Mouse (Mus musculus) MEL (cell line): ENCODE data around the gene Otop1. TPM values are rescaled to one million over a fixed set of nuclear protein-coding genes. Genes with fewer than 3 reads are reported as not detected.

Source experiments
- DNase-seq: peaks from one replicate; pipeline ENCODE4 v3.0.0; 2011; ENCODE audit warnings: low read depth, low spot score
- H3K27ac ChIP-seq: 2 replicates; pipeline ENCODE4 v1.5.1; 2012; ENCODE audit warnings: low read depth, mild to moderate bottlenecking, control low read depth, low read length, moderate library complexity; ENCODE audit not compliant: control insufficient read depth
- H3K27me3 ChIP-seq, 2 experiments: fragments of 150-350 bp in 1 of 2; sonication (generic) in 1 of 2; 2 replicates each; pipeline ENCODE4 v1.6.1; 2012; ENCODE audit warnings: low read length in 2 of 2, mild to moderate bottlenecking in 2 of 2, improper control_type of control experiment in 1 of 2, moderate library complexity in 1 of 2; ENCODE audit not compliant: insufficient read depth in 2 of 2, control insufficient read depth in 1 of 2
- H3K36me3 ChIP-seq, 2 experiments: 2 replicates each; pipeline ENCODE4 v1.6.1; 2012 to 2014; ENCODE audit warnings: low read length in 2 of 2, improper control_type of control experiment in 1 of 2, inconsistent platforms in 1 of 2, mild to moderate bottlenecking in 1 of 2; ENCODE audit not compliant: insufficient read depth in 2 of 2, control insufficient read depth in 1 of 2
- H3K4me1 ChIP-seq, 2 experiments: fragments of 150-350 bp in 1 of 2; sonication (generic) in 1 of 2; 2 replicates each; pipeline ENCODE4 v1.6.1; 2012; ENCODE audit warnings: low read length in 2 of 2, improper control_type of control experiment in 1 of 2, mild to moderate bottlenecking in 1 of 2; ENCODE audit not compliant: insufficient read depth in 2 of 2, control insufficient read depth in 1 of 2
- H3K4me3 ChIP-seq, 2 experiments: fragments of 150-350 bp in 1 of 2; sonication (generic) in 1 of 2; 2 replicates each; pipeline ENCODE4 v1.5.1; 2012; ENCODE audit warnings: low read depth in 2 of 2, low read length in 2 of 2, mild to moderate bottlenecking in 2 of 2, moderate library complexity in 2 of 2, control low read depth in 1 of 2, improper control_type of control experiment in 1 of 2; ENCODE audit not compliant: control insufficient read depth in 1 of 2, insufficient read depth in 1 of 2
- H3K79me2 ChIP-seq: 2 replicates; pipeline ENCODE4 v1.6.1; 2012; ENCODE audit warnings: mild to moderate bottlenecking, low read length, moderate library complexity; ENCODE audit not compliant: control insufficient read depth, poor library complexity, insufficient read depth
- H3K9ac ChIP-seq: 2 replicates; pipeline ENCODE4 v1.6.1; 2012; ENCODE audit warnings: low read depth, mild to moderate bottlenecking, control low read depth, low read length, moderate library complexity; ENCODE audit not compliant: control insufficient read depth, poor library complexity, severe bottlenecking
- H3K9me3 ChIP-seq: fragments of 150-350 bp; sonication (generic); replicated peaks from 2 replicates; pipeline ENCODE4 v1.6.1; 2012; ENCODE audit warnings: mild to moderate bottlenecking, low read length, improper control_type of control experiment, moderate library complexity; ENCODE audit not compliant: insufficient read depth
- BHLHE40 ChIP-seq: IDR thresholded peaks from 2 replicates; pipeline ENCODE4 v1.6.1; 2012; ENCODE audit warnings: low read depth, mild to moderate bottlenecking, inconsistent platforms, low read length, improper control_type of control experiment, borderline replicate concordance
- CHD1 ChIP-seq: IDR thresholded peaks from 2 replicates; pipeline ENCODE4 v1.6.1; 2012; ENCODE audit warnings: low read depth, mild to moderate bottlenecking, inconsistent platforms, low read length, improper control_type of control experiment
- CHD2 ChIP-seq: IDR thresholded peaks from 2 replicates; pipeline ENCODE4 v1.6.1; 2011; ENCODE audit warnings: low read length, improper control_type of control experiment
- E2F4 ChIP-seq: IDR thresholded peaks from 2 replicates; pipeline ENCODE4 v1.6.1; 2011; ENCODE audit warnings: low read depth, low read length, improper control_type of control experiment, borderline replicate concordance
- ELF1 ChIP-seq: IDR thresholded peaks from 2 replicates; pipeline ENCODE4 v1.6.1; 2014; ENCODE audit warnings: low read depth, mild to moderate bottlenecking, inconsistent platforms, low read length, improper control_type of control experiment, moderate library complexity
- EP300 ChIP-seq, 2 experiments: IDR thresholded peaks; 2 replicates each; pipeline ENCODE4 v1.6.1; 2011; ENCODE audit warnings: improper control_type of control experiment in 2 of 2, low read length in 2 of 2, low read depth in 1 of 2, mild to moderate bottlenecking in 1 of 2
- ETS1 ChIP-seq: IDR thresholded peaks from 2 replicates; pipeline ENCODE4 v1.6.1; 2012; ENCODE audit warnings: low read depth, mild to moderate bottlenecking, inconsistent platforms, low read length, improper control_type of control experiment, moderate library complexity
- HCFC1 ChIP-seq: IDR thresholded peaks from 2 replicates; pipeline ENCODE4 v1.6.1; 2012; ENCODE audit warnings: low read depth, mild to moderate bottlenecking, inconsistent platforms, low read length, improper control_type of control experiment, moderate library complexity
- JUND ChIP-seq: IDR thresholded peaks from 2 replicates; pipeline ENCODE4 v1.6.1; 2011; ENCODE audit warnings: low read depth, mild to moderate bottlenecking, improper control_type of control experiment, low read length
- MAX ChIP-seq: IDR thresholded peaks from 2 replicates; pipeline ENCODE4 v1.6.1; 2011; ENCODE audit warnings: low read length, improper control_type of control experiment
- MAZ ChIP-seq: IDR thresholded peaks from 2 replicates; pipeline ENCODE4 v1.6.1; 2012; ENCODE audit warnings: low read depth, mild to moderate bottlenecking, inconsistent platforms, low read length, improper control_type of control experiment
- MEF2A ChIP-seq: IDR thresholded peaks from 2 replicates; pipeline ENCODE4 v1.6.1; 2014; ENCODE audit warnings: low read depth, mild to moderate bottlenecking, inconsistent platforms, low read length, improper control_type of control experiment; ENCODE audit not compliant: poor library complexity, insufficient replicate concordance, severe bottlenecking; ENCODE audit errors: extremely low read depth
- MXI1 ChIP-seq: IDR thresholded peaks from 2 replicates; pipeline ENCODE4 v1.6.1; 2011; ENCODE audit warnings: mild to moderate bottlenecking, low read depth, low read length, improper control_type of control experiment
- MYB ChIP-seq: IDR thresholded peaks from 2 replicates; pipeline ENCODE4 v1.6.1; 2011; ENCODE audit warnings: mild to moderate bottlenecking, low read depth, low read length, improper control_type of control experiment
- NELFE ChIP-seq: IDR thresholded peaks from 2 replicates; pipeline ENCODE4 v1.6.1; 2011; ENCODE audit warnings: low read depth, low read length, improper control_type of control experiment
- POLR2AphosphoS2 ChIP-seq: IDR thresholded peaks from 2 replicates; pipeline ENCODE4 v1.6.1; 2011; ENCODE audit warnings: low read length, improper control_type of control experiment
- POLR2AphosphoS5 ChIP-seq: IDR thresholded peaks from 2 replicates; pipeline ENCODE4 v1.6.1; 2012; ENCODE audit warnings: low read depth, borderline replicate concordance, mild to moderate bottlenecking, inconsistent platforms, low read length, moderate library complexity, mixed read lengths
- RAD21 ChIP-seq: IDR thresholded peaks from 2 replicates; pipeline ENCODE4 v1.6.1; 2011; ENCODE audit warnings: mild to moderate bottlenecking, low read depth, low read length, improper control_type of control experiment
- RCOR1 ChIP-seq: IDR thresholded peaks from 2 replicates; pipeline ENCODE4 v1.6.1; 2012; ENCODE audit warnings: low read depth, mild to moderate bottlenecking, inconsistent platforms, low read length, improper control_type of control experiment
- SMC3 ChIP-seq: IDR thresholded peaks from 2 replicates; pipeline ENCODE4 v1.6.1; 2011; ENCODE audit warnings: low read depth, low read length, improper control_type of control experiment
- TBP ChIP-seq: IDR thresholded peaks from 2 replicates; pipeline ENCODE4 v1.8.0; 2011; ENCODE audit warnings: low read depth, low read length, improper control_type of control experiment
- TCF12 ChIP-seq: IDR thresholded peaks from 2 replicates; pipeline ENCODE4 v1.6.1; 2014; ENCODE audit warnings: low read depth, mild to moderate bottlenecking, inconsistent platforms, low read length, improper control_type of control experiment, moderate library complexity
- UBTF ChIP-seq: IDR thresholded peaks from 2 replicates; pipeline ENCODE4 v1.6.1; 2012; ENCODE audit warnings: low read depth, mild to moderate bottlenecking, inconsistent platforms, low read length, improper control_type of control experiment, moderate library complexity, borderline replicate concordance; ENCODE audit not compliant: insufficient read depth
- ZMIZ1 ChIP-seq: IDR thresholded peaks from 2 replicates; pipeline ENCODE4 v1.6.1; 2012; ENCODE audit warnings: low read depth, mild to moderate bottlenecking, inconsistent platforms, low read length, improper control_type of control experiment, moderate library complexity
- polyA plus RNA-seq, 2 experiments: library from polyadenylated mRNA; stranded (reverse) in 1 of 2; unstranded in 1 of 2; fragments of >175 nt in 1 of 2; fragments of >200 nt in 1 of 2; gene quantifications; 2 replicates each; pipeline versions ENCODE4 v1.2.1 to v1.2.4; 2012; ENCODE audit warnings: low replicate concordance in 2 of 2, low read depth in 1 of 2; ENCODE audit not compliant: insufficient read length in 2 of 2, insufficient read depth in 1 of 2, missing spikeins in 1 of 2
- total RNA-seq: library from RNA; depleted of rRNA; stranded (reverse); fragments of 300-350 nt; gene quantifications from 2 replicates; pipeline ENCODE4 v1.2.3, GENCODE M21; 2012

Gene Otop1
- total and polyA plus RNA-seq, 3 experiments, result 0.08 TPM; not detected in 2

- TF ChIP-seq ZMIZ1 (peak; percentile 67), POLR2AphosphoS2 (peak; percentile 92), BHLHE40 (no peak), SMC3 (no peak), MEF2A (no peak), ETS1 (peak; percentile 38; the same call in 1 of the 2 replicates)
These were observed 15.6 kb upstream of the Otop1 start, which contains the start of gene Tmem128 (continued) for GRCm38 (mm10) chr5:38260107-38260682.

DNA sequence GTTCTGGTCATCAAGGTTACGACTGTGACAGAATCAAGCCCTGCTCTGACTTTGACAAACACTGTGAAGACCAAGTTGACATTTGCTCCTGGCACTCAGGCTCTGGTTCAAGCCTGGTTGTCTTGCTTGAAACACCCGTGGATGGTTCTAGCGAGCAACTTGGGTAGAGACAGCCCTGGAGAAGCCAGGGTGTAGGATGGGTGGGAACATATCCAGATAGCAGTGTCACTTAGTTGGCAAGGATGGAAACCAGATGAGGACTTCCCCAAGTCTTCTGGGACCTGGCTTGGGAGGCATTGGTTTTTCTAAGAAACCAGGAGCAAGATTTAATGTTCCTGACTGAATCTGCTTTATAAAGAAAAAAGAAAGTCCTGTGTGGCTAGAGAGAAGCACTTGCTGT is 4.8 kb upstream of the Otop1 start:
- Histone ChIP-seq H3K9me3 (no peaks in the 10 kb centered on the region), H3K36me3 (no peaks in the 10 kb centered on the region; a peak in 2 of 4 replicates), H3K4me3 (no peak overlapping the region), H3K79me2 (no peaks in the 10 kb centered on the region), H3K4me1 (0 out of 4 replicates have a peak, but pooled peaks cover 0 to 2% of the 10 kb centered on the region in 2 experiments), H3K27me3 (no peaks in the 10 kb centered on the region), H3K9ac (no peak overlapping the region), H3K27ac (no peak overlapping the region)
- no peak for TF ChIP-seq ELF1
- no peak for TF ChIP-seq MAX
- no peak for TF ChIP-seq JUND
- no peak for TF ChIP-seq EP300 (IDR thresholded peaks at IDR 0.05; ENCODE audit: low read depth in 1 of 2, low read length in 2 of 2)
- no peak for TF ChIP-seq ETS1
- no peak for TF ChIP-seq HCFC1
- no peak for TF ChIP-seq POLR2AphosphoS5
- no peak for TF ChIP-seq UBTF
- no peak for TF ChIP-seq MYB
- TF ChIP-seq NELFE, result no peak
- TF ChIP-seq RAD21, result no peak
- TF ChIP-seq MXI1, result no peak
- no peak for TF ChIP-seq MAZ
- TF ChIP-seq E2F4, result no peak
- TF ChIP-seq TCF12, result no peak
- TF ChIP-seq SMC3, result no peak
- no peak for TF ChIP-seq CHD1
- TF ChIP-seq CHD2, result no peak
- no peak for TF ChIP-seq RCOR1
- no peak for TF ChIP-seq TBP
- DNase-seq, result no peak
